17 mouse cellular contexts compared by ENCODE assay signal in the genomic region with DNA sequence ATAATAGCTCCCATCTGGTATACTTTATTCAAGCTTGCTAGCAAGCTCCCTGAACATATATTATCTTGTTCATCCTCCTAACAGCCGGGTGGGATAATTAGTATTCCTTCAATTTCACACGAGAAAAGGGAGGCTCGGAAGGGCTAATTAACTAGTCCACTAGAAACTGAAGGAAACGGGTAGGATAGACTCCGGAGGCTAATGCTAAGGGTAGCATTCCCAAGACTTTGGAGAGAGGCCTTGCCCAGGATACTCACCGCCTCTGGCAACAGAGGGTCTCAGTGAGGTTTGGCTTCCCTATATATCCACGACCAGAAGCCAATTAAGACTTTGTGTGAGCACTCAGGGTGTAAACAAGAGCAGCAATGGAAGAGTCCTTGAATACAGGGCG. TPM values are rescaled to one million over a fixed set of nuclear protein-coding genes. Genes with fewer than 3 reads are reported as not detected.
DNase-seq lines count a peak whose midpoint lies in the region; ATAC-seq and TF ChIP-seq lines count a peak whose summit lies in the region.
"Had no signal": no experiment of that assay in that cellular context is flagged by ENCODE, and none has a peak within 500 bp of the region (broad histone marks: within the 10 kb centered on the region; RNA-seq: fewer than 3 reads in every experiment).

No protein-coding gene starts in this region.

- no peaks in the 10 kb centered on the region for H3K9me3 ChIP-seq in embryonic facial prominence, embryonic 14.5 days (ENCODE audit: control insufficient read depth, low read length)
- H3K9me3 ChIP-seq in forebrain, embryonic 14.5 days (replicated peaks; ENCODE audit: control insufficient read depth, low read length): no peaks in the 10 kb centered on the region
- no peaks in the 10 kb centered on the region for H3K9me3 ChIP-seq in midbrain, postnatal 0 days (ENCODE audit: low read length)

- no peaks in the 10 kb centered on the region for H3K36me3 ChIP-seq in embryonic facial prominence, embryonic 14.5 days (ENCODE audit: control insufficient read depth, insufficient read depth, low read length)
- no peaks in the 10 kb centered on the region for H3K36me3 ChIP-seq in forebrain, embryonic 14.5 days (ENCODE audit: control insufficient read depth, insufficient read depth, low read length)
- no peaks in the 10 kb centered on the region for H3K36me3 ChIP-seq in midbrain, postnatal 0 days (ENCODE audit: insufficient read depth, low read length)

- intact Hi-C loops in heart, postnatal 10 days (cut with DNase I): no loop called here

- ATAC-seq in embryonic facial prominence, embryonic 14.5 days (ENCODE audit: low read depth): peak; percentile 5; the same call in 1 of the 2 replicates
- ATAC-seq in forebrain, embryonic 14.5 days: peak; percentile 52
- ATAC-seq in midbrain, postnatal 0 days (ENCODE audit: low FRiP score): no peak

- no peak overlapping the region for H3K4me3 ChIP-seq in layer of hippocampus, adult 2 months
- no peak overlapping the region for H3K4me3 ChIP-seq in embryonic facial prominence, embryonic 14.5 days (ENCODE audit: low read depth, low read length)
- H3K4me3 ChIP-seq in forebrain, embryonic 14.5 days (ENCODE audit: low read depth, low read length): peak overlapping the region; percentile 78
- no peak overlapping the region for H3K4me3 ChIP-seq in midbrain, postnatal 0 days (ENCODE audit: low read depth, low read length)

- no peak for DNase-seq in layer of hippocampus, adult 2 months (ENCODE audit: low spot score in 2 of 2)
- no peak for DNase-seq in layer of hippocampus, adult 9-11 months
- no peak for DNase-seq in embryonic facial prominence, embryonic 14.5 days (ENCODE audit: low spot score)
- no peak for DNase-seq in forebrain, embryonic 14.5 days (ENCODE audit: low spot score)
- peak; percentile 28 for DNase-seq in midbrain, postnatal 0 days (ENCODE audit: low spot score)
- DNase-seq in layer of hippocampus, adult 8-10 months (ENCODE audit: low spot score in 2 of 2): no peak
- no peak for DNase-seq in heart, postnatal 10 days
- DNase-seq: heart, postnatal 36 days; kidney, postnatal 25 days; lung, postnatal 14 days; thymus, postnatal 4 days had no signal

- H3K27ac ChIP-seq in layer of hippocampus, adult 2 months: peak overlapping the region; percentile 97; the same call in 1 of the 2 replicates
- no peak overlapping the region for H3K27ac ChIP-seq in embryonic facial prominence, embryonic 14.5 days (replicated peaks; ENCODE audit: low read depth, low read length)
- H3K27ac ChIP-seq in forebrain, embryonic 14.5 days (ENCODE audit: low read depth, low read length): peak overlapping the region; percentile 97
- H3K27ac ChIP-seq in midbrain, postnatal 0 days (ENCODE audit: low read depth, low read length): no peak overlapping the region

- peaks cover 5% of the 10 kb centered on the region; the same call in 1 of the 2 replicates for H3K4me1 ChIP-seq in embryonic facial prominence, embryonic 14.5 days (ENCODE audit: control insufficient read depth, insufficient read depth, low read length)
- peaks cover 23% of the 10 kb centered on the region for H3K4me1 ChIP-seq in forebrain, embryonic 14.5 days (ENCODE audit: control insufficient read depth, insufficient read depth, low read length)
- H3K4me1 ChIP-seq in midbrain, postnatal 0 days (ENCODE audit: insufficient read depth, low read length): no peaks in the 10 kb centered on the region

- H3K9ac ChIP-seq in embryonic facial prominence, embryonic 14.5 days (ENCODE audit: low read depth, low read length): no peak overlapping the region
- H3K9ac ChIP-seq in forebrain, embryonic 14.5 days (ENCODE audit: low read length): no peak overlapping the region
- H3K9ac ChIP-seq in midbrain, postnatal 0 days (replicated peaks; ENCODE audit: low read length, poor library complexity, severe bottlenecking): no peak overlapping the region

- H3K27me3 ChIP-seq in embryonic facial prominence, embryonic 14.5 days (replicated peaks; ENCODE audit: control insufficient read depth, insufficient read depth, low read length): peaks cover 56% of the 10 kb centered on the region
- H3K27me3 ChIP-seq in forebrain, embryonic 14.5 days (replicated peaks; ENCODE audit: control insufficient read depth, insufficient read depth, low read length): no peaks in the 10 kb centered on the region
- H3K27me3 ChIP-seq in midbrain, postnatal 0 days (ENCODE audit: insufficient read depth, low read length): peaks cover 13% of the 10 kb centered on the region

- no peak overlapping the region for H3K4me2 ChIP-seq in embryonic facial prominence, embryonic 14.5 days (ENCODE audit: low read depth, low read length)
- peak overlapping the region; percentile 93 for H3K4me2 ChIP-seq in forebrain, embryonic 14.5 days (ENCODE audit: low read length)
- peak overlapping the region; percentile 98; the same call in 1 of the 2 replicates for H3K4me2 ChIP-seq in midbrain, postnatal 0 days (ENCODE audit: low read depth, low read length, poor library complexity, severe bottlenecking)

- TF ChIP-seq CTCF in layer of hippocampus, adult 2 months (conservative IDR thresholded peaks at IDR 0.05): no peak
- TF ChIP-seq CTCF in midbrain, postnatal 0 days (IDR thresholded peaks at IDR 0.05): no peak

- 35% methylated on average over 8 of the region's 8 CpGs for WGBS in embryonic facial prominence, embryonic 14.5 days
- 8% methylated on average over 8 of the region's 8 CpGs for WGBS in forebrain, embryonic 14.5 days
- WGBS in midbrain, postnatal 0 days: 35% methylated on average over 8 of the region's 8 CpGs

RNA-seq across cellular contexts. Expression of a gene that starts 0.8 kb away (rescaled TPM):
- total RNA-seq in layer of hippocampus, adult 2 months (2021): 10 to 100 TPM; 50.5 to 51.2 TPM
- polyA plus RNA-seq in embryonic facial prominence, embryonic 14.5 days (2014; fragmentation: Nextera tagmentation; extraction: Ambion mirVana): 6.9 and 10.6 TPM in 2 replicates
- 23.9 and 28.6 TPM in 2 replicates for polyA plus RNA-seq in forebrain, embryonic 14.5 days (2014; fragmentation: Nextera tagmentation; extraction: Ambion mirVana)
- total RNA-seq in midbrain, postnatal 0 days (2014; rRNA removed): 21.9 and 23.3 TPM in 2 replicates
- 9.3 and 10.4 TPM in 2 replicates for polyA plus RNA-seq in midbrain, postnatal 0 days (2015; fragmentation: Nextera tagmentation; extraction: Ambion mirVana)
- 10 to 100 TPM; 35.7 to 55.6 (median 48.7) TPM for total RNA-seq in layer of hippocampus, adult 8-10 months (2022)
- 10 to 100 TPM; 25.3 to 29.4 TPM for total RNA-seq in heart, postnatal 10 days (2021)
- polyA plus RNA-seq: CD4-positive, CD25-positive, alpha-beta regulatory T cell, adult 4 months had no signal

RNA-seq across cellular contexts. Expression of a gene that starts 38.4 kb away (rescaled TPM):
- total RNA-seq in layer of hippocampus, adult 2 months (2021): not detected
- not detected in 2 replicates for polyA plus RNA-seq in embryonic facial prominence, embryonic 14.5 days (2014; fragmentation: Nextera tagmentation; extraction: Ambion mirVana)
- not detected in 2 replicates for polyA plus RNA-seq in forebrain, embryonic 14.5 days (2014; fragmentation: Nextera tagmentation; extraction: Ambion mirVana)
- not detected in 2 replicates for total RNA-seq in midbrain, postnatal 0 days (2014; rRNA removed)
- not detected in 2 replicates for polyA plus RNA-seq in midbrain, postnatal 0 days (2015; fragmentation: Nextera tagmentation; extraction: Ambion mirVana)
- total RNA-seq in layer of hippocampus, adult 8-10 months (2022): not detected
- total RNA-seq in heart, postnatal 10 days (2021): 1 to 10 TPM in 1 of 2 experiments, not detected in 1; 1.0 TPM
- total RNA-seq: heart, postnatal 36 days; left cerebral cortex, adult 8-10 months; liver, adult 2 months had no signal
- polyA plus RNA-seq: brain, embryonic 14.5 days; CD4-positive, CD25-positive, alpha-beta regulatory T cell, adult 4 months; gonadal fat pad, adult 2 months; liver, adult 2 months; stomach, embryonic 16.5 days had no signal

RNA-seq across cellular contexts. Expression of a gene that starts 52.8 kb away (rescaled TPM):
- total RNA-seq in layer of hippocampus, adult 2 months (2021): 10 to 100 TPM; 22.7 to 28.1 TPM
- 53.8 and 69.8 TPM in 2 replicates for polyA plus RNA-seq in embryonic facial prominence, embryonic 14.5 days (2014; fragmentation: Nextera tagmentation; extraction: Ambion mirVana)
- polyA plus RNA-seq in forebrain, embryonic 14.5 days (2014; fragmentation: Nextera tagmentation; extraction: Ambion mirVana): 47.5 and 52.2 TPM in 2 replicates
- total RNA-seq in midbrain, postnatal 0 days (2014; rRNA removed): 28.6 and 57.3 TPM in 2 replicates
- polyA plus RNA-seq in midbrain, postnatal 0 days (2015; fragmentation: Nextera tagmentation; extraction: Ambion mirVana): 45.3 and 52.2 TPM in 2 replicates
- total RNA-seq in layer of hippocampus, adult 8-10 months (2022): 10 to 100 TPM; 20.7 to 31.5 (median 27.8) TPM
- total RNA-seq in heart, postnatal 10 days (2021): 10 to 100 TPM; 70.0 to 78.2 TPM

Comparison
In these comparisons a context has a peak if more than half of its experiments do, and no peak if none do; other contexts are left out.
1. H3K27ac ChIP-seq: peak in layer of hippocampus, adult 2 months (single experiment) and forebrain, embryonic 14.5 days (single experiment); none in embryonic facial prominence, embryonic 14.5 days (single experiment) and midbrain, postnatal 0 days (single experiment).